ENCODE assay signal across 8 mouse cellular contexts in genomic region chr3:32817357-32818326, GRCm38 (mm10). TPM values are rescaled to one million over a fixed set of nuclear protein-coding genes. Genes with fewer than 3 reads are reported as not detected.
DNase-seq lines count a peak whose midpoint lies in the region; ATAC-seq lines count a peak whose summit lies in the region.

Usp13 (plus strand) TSS chr3:32817546.

- ATAC-seq in limb, embryonic 11.5 days (ENCODE audit: insufficient number of reproducible peaks, low FRiP score, low TSS enrichment, low read depth), result peak; percentile 89
- ATAC-seq in midbrain, embryonic 14.5 days (ENCODE audit: low FRiP score, low TSS enrichment), result peak; percentile 85
- ATAC-seq in stomach, embryonic 16.5 days (ENCODE audit: insufficient read depth, low FRiP score), result peak; percentile 91

- H3K9ac ChIP-seq in limb, embryonic 11.5 days (ENCODE audit: low read length), result peak within 1 kb of the TSS; percentile 84
- H3K9ac ChIP-seq in midbrain, embryonic 14.5 days (replicated peaks; ENCODE audit: low read length), result peak within 1 kb of the TSS; percentile 88
- peak within 1 kb of the TSS; percentile 79 for H3K9ac ChIP-seq in stomach, embryonic 16.5 days (ENCODE audit: low read length)

- no peaks in the 10 kb centered on the region for H3K36me3 ChIP-seq in embryonic facial prominence, embryonic 10.5 days (replicated peaks)
- H3K36me3 ChIP-seq in limb, embryonic 11.5 days (ENCODE audit: control insufficient read depth, insufficient read depth, low read length), result no peaks in the 10 kb centered on the region
- H3K36me3 ChIP-seq in midbrain, embryonic 14.5 days (ENCODE audit: control insufficient read depth, insufficient read depth, low read length), result no peaks in the 10 kb centered on the region
- no peaks in the 10 kb centered on the region for H3K36me3 ChIP-seq in stomach, embryonic 16.5 days (ENCODE audit: control insufficient read depth, insufficient read depth, low read length)

- peak within 1 kb of the TSS; percentile 93 for H3K27ac ChIP-seq in embryonic facial prominence, embryonic 10.5 days (replicated peaks)
- H3K27ac ChIP-seq in limb, embryonic 11.5 days (replicated peaks; ENCODE audit: low read depth, low read length), result peak within 1 kb of the TSS; percentile 73
- H3K27ac ChIP-seq in midbrain, embryonic 14.5 days (replicated peaks; ENCODE audit: low read depth, low read length), result peak within 1 kb of the TSS; percentile 91
- H3K27ac ChIP-seq in stomach, embryonic 16.5 days (ENCODE audit: low read length), result peak within 1 kb of the TSS; percentile 81

- under 1% methylated on average over 84 of the region's 84 CpGs for WGBS in embryonic facial prominence, embryonic 10.5 days
- WGBS in limb, embryonic 11.5 days, result under 1% methylated on average over 80 of the region's 84 CpGs
- WGBS in midbrain, embryonic 14.5 days, result under 1% methylated on average over 84 of the region's 84 CpGs
- WGBS in stomach, embryonic 16.5 days, result under 1% methylated on average over 84 of the region's 84 CpGs

- no peaks in the 10 kb centered on the region for H3K9me3 ChIP-seq in embryonic facial prominence, embryonic 10.5 days
- H3K9me3 ChIP-seq in limb, embryonic 11.5 days (ENCODE audit: control insufficient read depth, low read length), result no peaks in the 10 kb centered on the region
- H3K9me3 ChIP-seq in midbrain, embryonic 14.5 days (ENCODE audit: control insufficient read depth, low read length), result no peaks in the 10 kb centered on the region
- no peaks in the 10 kb centered on the region for H3K9me3 ChIP-seq in stomach, embryonic 16.5 days (replicated peaks; ENCODE audit: control insufficient read depth, low read length)

- H3K4me3 ChIP-seq in embryonic facial prominence, embryonic 10.5 days, result peak within 1 kb of the TSS; percentile 86
- H3K4me3 ChIP-seq in limb, embryonic 11.5 days (ENCODE audit: low read depth, low read length), result peak within 1 kb of the TSS; percentile 73
- peak within 1 kb of the TSS; percentile 78 for H3K4me3 ChIP-seq in midbrain, embryonic 14.5 days (replicated peaks; ENCODE audit: low read depth, low read length)
- peak within 1 kb of the TSS; percentile 61 for H3K4me3 ChIP-seq in stomach, embryonic 16.5 days (replicated peaks; ENCODE audit: low read length)

- H3K27me3 ChIP-seq in embryonic facial prominence, embryonic 10.5 days (replicated peaks; ENCODE audit: low read depth, poor library complexity, severe bottlenecking), result no peaks in the 10 kb centered on the region
- no peaks in the 10 kb centered on the region for H3K27me3 ChIP-seq in limb, embryonic 11.5 days (ENCODE audit: control insufficient read depth, insufficient read depth, low read length)
- H3K27me3 ChIP-seq in midbrain, embryonic 14.5 days (ENCODE audit: control insufficient read depth, insufficient read depth, low read length), result no peaks in the 10 kb centered on the region
- H3K27me3 ChIP-seq in stomach, embryonic 16.5 days (ENCODE audit: control insufficient read depth, insufficient read depth, low read length), result no peaks in the 10 kb centered on the region

- peaks cover 9% of the 10 kb centered on the region for H3K4me1 ChIP-seq in embryonic facial prominence, embryonic 10.5 days
- no peaks in the 10 kb centered on the region for H3K4me1 ChIP-seq in limb, embryonic 11.5 days (ENCODE audit: control insufficient read depth, insufficient read depth, low read length)
- peaks cover 13% of the 10 kb centered on the region for H3K4me1 ChIP-seq in midbrain, embryonic 14.5 days (ENCODE audit: control insufficient read depth, insufficient read depth, low read length)
- peaks cover 8% of the 10 kb centered on the region for H3K4me1 ChIP-seq in stomach, embryonic 16.5 days (ENCODE audit: control insufficient read depth, insufficient read depth, low read length)

- H3K4me2 ChIP-seq in limb, embryonic 11.5 days (ENCODE audit: low read depth, severe bottlenecking), result peak within 1 kb of the TSS; percentile 77
- peak within 1 kb of the TSS; percentile 81 for H3K4me2 ChIP-seq in midbrain, embryonic 14.5 days (ENCODE audit: low read length)
- H3K4me2 ChIP-seq in stomach, embryonic 16.5 days (ENCODE audit: low read depth, low read length), result peak within 1 kb of the TSS; percentile 79

- peak; percentile 85 to 87 for DNase-seq in adrenal gland, postnatal 36 days
- DNase-seq in embryonic facial prominence, embryonic 10.5 days (ENCODE audit: low spot score), result peak; percentile 90
- peak; percentile 98 for DNase-seq in heart, adult 11 months
- peak; percentile 37 for DNase-seq in kidney, adult 18-20 months
- DNase-seq in limb, embryonic 11.5 days (ENCODE audit: low spot score), result peak; percentile 87
- DNase-seq in midbrain, embryonic 14.5 days, result peak; percentile 85
- no peak for DNase-seq in spleen, postnatal 36 days (ENCODE audit: low spot score in 2 of 2)

RNA-seq across cellular contexts. Expression of gene Usp13, which starts in this region (rescaled TPM):
- 1 to 10 TPM; 3.6 to 4.3 TPM for total RNA-seq in adrenal gland, postnatal 36 days (2021)
- polyA plus RNA-seq in embryonic facial prominence, embryonic 10.5 days (2016; fragmentation: Nextera tagmentation; extraction: Ambion mirVana), result 5.8 and 8.5 TPM in 2 replicates
- polyA plus RNA-seq in limb, embryonic 11.5 days (2014; fragmentation: Nextera tagmentation; extraction: Ambion mirVana), result 3.8 and 6.3 TPM in 2 replicates
- polyA plus RNA-seq in midbrain, embryonic 14.5 days (2014; fragmentation: Nextera tagmentation; extraction: Ambion mirVana), result 11.0 and 12.3 TPM in 2 replicates
- 2.9 and 5.6 TPM in 2 replicates for polyA plus RNA-seq in stomach, embryonic 16.5 days (2015; fragmentation: Nextera tagmentation; extraction: Ambion mirVana)

Comparison
In these comparisons a context has a peak if more than half of its experiments do, and no peak if none do; other contexts are left out.
1. DNase-seq: peak in adrenal gland, postnatal 36 days (2 of 2), embryonic facial prominence, embryonic 10.5 days (single experiment), heart, adult 11 months (single experiment), kidney, adult 18-20 months (single experiment), limb, embryonic 11.5 days (single experiment) and midbrain, embryonic 14.5 days (single experiment); none in spleen, postnatal 36 days (0 of 2).
2. Peak in every context shown above with its lines, with median percentiles within 50 percentile points of each other: H3K27ac ChIP-seq, H3K4me3 ChIP-seq, ATAC-seq, H3K4me2 ChIP-seq and H3K9ac ChIP-seq.